In genomic region chr4:86534091-86534481, GRCm38 (mm10) we compare ENCODE assay signal across 27 mouse cellular contexts. TPM values are rescaled to one million over a fixed set of nuclear protein-coding genes. Genes with fewer than 3 reads are reported as not detected.
DNase-seq lines count a peak whose midpoint lies in the region; ATAC-seq and TF ChIP-seq lines count a peak whose summit lies in the region.
"Had no signal": no experiment of that assay in that cellular context is flagged by ENCODE, and none has a peak within 500 bp of the region (broad histone marks: within the 10 kb centered on the region; RNA-seq: fewer than 3 reads in every experiment).

No protein-coding gene starts in this region.

- no peak overlapping the region for H3K4me3 ChIP-seq in kidney, adult 2 months (ENCODE audit: insufficient read depth, low read depth, low read length)
- no peak overlapping the region for H3K4me3 ChIP-seq in stomach, embryonic 16.5 days (replicated peaks; ENCODE audit: low read length)
- H3K4me3 ChIP-seq in stomach, postnatal 0 days (ENCODE audit: low read depth, low read length) = no peak overlapping the region
- H3K4me3 ChIP-seq in limb, embryonic 15.5 days = no peak overlapping the region
- no peak overlapping the region for H3K4me3 ChIP-seq in midbrain, postnatal 0 days (ENCODE audit: low read depth, low read length)
- H3K4me3 ChIP-seq: hindbrain, embryonic 10.5 days; stomach, embryonic 15.5 days had no signal

- WGBS in kidney, adult 2 months = 60% methylated on average over 5 of the region's 5 CpGs
- 50% methylated on average over 5 of the region's 5 CpGs for WGBS in stomach, embryonic 16.5 days
- 46% methylated on average over 5 of the region's 5 CpGs for WGBS in stomach, postnatal 0 days
- WGBS in limb, embryonic 15.5 days = 21% methylated on average over 5 of the region's 5 CpGs
- WGBS in midbrain, postnatal 0 days = 69% methylated on average over 5 of the region's 5 CpGs

- H3K27me3 ChIP-seq in kidney, adult 2 months (replicated peaks; ENCODE audit: control insufficient read depth, insufficient read depth, low read length) = no peaks in the 10 kb centered on the region
- H3K27me3 ChIP-seq in stomach, embryonic 16.5 days (ENCODE audit: control insufficient read depth, insufficient read depth, low read length) = no peaks in the 10 kb centered on the region
- H3K27me3 ChIP-seq in stomach, postnatal 0 days (ENCODE audit: control insufficient read depth, insufficient read depth, low read length) = no peaks in the 10 kb centered on the region
- H3K27me3 ChIP-seq in limb, embryonic 15.5 days = no peaks in the 10 kb centered on the region
- H3K27me3 ChIP-seq in midbrain, postnatal 0 days (ENCODE audit: insufficient read depth, low read length) = no peaks in the 10 kb centered on the region
- H3K27me3 ChIP-seq: stomach, embryonic 15.5 days had no signal

- no peaks in the 10 kb centered on the region for H3K9me3 ChIP-seq in stomach, embryonic 16.5 days (replicated peaks; ENCODE audit: control insufficient read depth, low read length)
- no peaks in the 10 kb centered on the region for H3K9me3 ChIP-seq in stomach, postnatal 0 days (ENCODE audit: control insufficient read depth, low read length)
- H3K9me3 ChIP-seq in limb, embryonic 15.5 days = no peaks in the 10 kb centered on the region
- no peaks in the 10 kb centered on the region for H3K9me3 ChIP-seq in midbrain, postnatal 0 days (ENCODE audit: low read length)
- H3K9me3 ChIP-seq: hindbrain, embryonic 10.5 days; stomach, embryonic 15.5 days had no signal

- TF ChIP-seq POLR2A in kidney, adult 2 months (IDR thresholded peaks at IDR 0.05; ENCODE audit: low read depth, low read length) = no peak

- no peak for TF ChIP-seq EP300 in stomach, postnatal 0 days (optimal IDR thresholded peaks at IDR 0.05)

- H3K27ac ChIP-seq in kidney, adult 2 months (ENCODE audit: insufficient read depth, low read depth, low read length) = no peak overlapping the region
- H3K27ac ChIP-seq in stomach, embryonic 16.5 days (ENCODE audit: low read length) = 0 out of 2 replicates have a peak overlapping the region, but pooled peaks have one; percentile 10
- H3K27ac ChIP-seq in stomach, postnatal 0 days (replicated peaks) = no peak overlapping the region
- peak overlapping the region; percentile 29 for H3K27ac ChIP-seq in limb, embryonic 15.5 days
- no peak overlapping the region for H3K27ac ChIP-seq in midbrain, postnatal 0 days (ENCODE audit: low read depth, low read length)
- H3K27ac ChIP-seq: hindbrain, embryonic 10.5 days; hindbrain, postnatal 0 days; stomach, embryonic 15.5 days had no signal

- H3K36me3 ChIP-seq in kidney, adult 2 months (ENCODE audit: control insufficient read depth, insufficient read depth, low read length) = no peaks in the 10 kb centered on the region
- no peaks in the 10 kb centered on the region for H3K36me3 ChIP-seq in stomach, embryonic 16.5 days (ENCODE audit: control insufficient read depth, insufficient read depth, low read length)
- no peaks in the 10 kb centered on the region for H3K36me3 ChIP-seq in stomach, postnatal 0 days (ENCODE audit: control insufficient read depth, insufficient read depth, low read length)
- no peaks in the 10 kb centered on the region for H3K36me3 ChIP-seq in limb, embryonic 15.5 days
- H3K36me3 ChIP-seq in midbrain, postnatal 0 days (ENCODE audit: insufficient read depth, low read length) = no peaks in the 10 kb centered on the region
- H3K36me3 ChIP-seq: hindbrain, embryonic 10.5 days; stomach, embryonic 15.5 days had no signal

- H3K4me1 ChIP-seq in kidney, adult 2 months (ENCODE audit: control insufficient read depth, insufficient read depth, low read length) = no peaks in the 10 kb centered on the region
- no peaks in the 10 kb centered on the region for H3K4me1 ChIP-seq in stomach, embryonic 16.5 days (ENCODE audit: control insufficient read depth, insufficient read depth, low read length)
- no peaks in the 10 kb centered on the region for H3K4me1 ChIP-seq in stomach, postnatal 0 days (replicated peaks; ENCODE audit: control insufficient read depth, insufficient read depth)
- peaks cover 14% of the 10 kb centered on the region for H3K4me1 ChIP-seq in limb, embryonic 15.5 days
- H3K4me1 ChIP-seq in midbrain, postnatal 0 days (ENCODE audit: insufficient read depth, low read length) = no peaks in the 10 kb centered on the region
- H3K4me1 ChIP-seq: hindbrain, embryonic 10.5 days; stomach, embryonic 15.5 days had no signal

- no peak overlapping the region for H3K4me2 ChIP-seq in stomach, embryonic 16.5 days (ENCODE audit: low read depth, low read length)
- H3K4me2 ChIP-seq in stomach, postnatal 0 days (replicated peaks; ENCODE audit: low read depth) = no peak overlapping the region
- no peak overlapping the region for H3K4me2 ChIP-seq in limb, embryonic 15.5 days
- no peak overlapping the region for H3K4me2 ChIP-seq in midbrain, postnatal 0 days (ENCODE audit: low read depth, low read length, poor library complexity, severe bottlenecking)
- H3K4me2 ChIP-seq: liver, embryonic 11.5 days; stomach, embryonic 15.5 days had no signal

- peak; percentile 33 for DNase-seq in embryo, embryonic 10 days (ENCODE audit: low spot score)
- DNase-seq in embryo, embryonic 11 days = no peak
- peak; percentile 8 for DNase-seq in kidney, adult 2 months
- DNase-seq in kidney, postnatal 10 days = no peak
- DNase-seq in stomach, postnatal 0 days (ENCODE audit: low spot score) = no peak
- DNase-seq in midbrain, postnatal 0 days (ENCODE audit: low spot score) = no peak
- DNase-seq: adrenal gland, postnatal 10 days; cerebellum, postnatal 14 days; kidney, adult 8-10 months; lung, adult 18-20 months; lung, postnatal 14 days; retina, postnatal 1 day had no signal

- TF ChIP-seq CTCF in kidney, adult 2 months (conservative IDR thresholded peaks at IDR 0.05; ENCODE audit: insufficient read depth, insufficient read length, low read depth, low read length) = no peak
- no peak for TF ChIP-seq CTCF in stomach, postnatal 0 days (IDR thresholded peaks at IDR 0.05; ENCODE audit: low read depth)
- TF ChIP-seq CTCF in midbrain, postnatal 0 days (IDR thresholded peaks at IDR 0.05) = no peak

- no peak for ATAC-seq in stomach, embryonic 16.5 days (ENCODE audit: insufficient read depth, low FRiP score)
- no peak for ATAC-seq in stomach, postnatal 0 days (ENCODE audit: low FRiP score, low TSS enrichment)
- ATAC-seq in limb, embryonic 15.5 days (ENCODE audit: insufficient number of reproducible peaks, low FRiP score, low TSS enrichment, low read depth) = no peak
- no peak for ATAC-seq in midbrain, postnatal 0 days (ENCODE audit: low FRiP score)
- ATAC-seq: forebrain, embryonic 14.5 days; hindbrain, postnatal 0 days; midbrain, embryonic 16.5 days; Patski had no signal

- H3K9ac ChIP-seq in stomach, embryonic 16.5 days (ENCODE audit: low read length) = no peak overlapping the region; the same call in 1 of the 2 replicates
- no peak overlapping the region for H3K9ac ChIP-seq in stomach, postnatal 0 days (ENCODE audit: low read length)
- no peak overlapping the region for H3K9ac ChIP-seq in limb, embryonic 15.5 days
- H3K9ac ChIP-seq in midbrain, postnatal 0 days (replicated peaks; ENCODE audit: low read length, poor library complexity, severe bottlenecking) = no peak overlapping the region
- H3K9ac ChIP-seq: stomach, embryonic 15.5 days had no signal

RNA-seq across cellular contexts. Expression of gene Saxo1, which starts 24.0 kb away (rescaled TPM):
- 0.05 TPM in 1 of 2 replicates, not detected in the other for polyA plus RNA-seq in kidney, adult 2 months (2012; rRNA removed)
- 0.13 TPM in 1 of 2 replicates, not detected in the other for polyA plus RNA-seq in stomach, embryonic 16.5 days (2015; fragmentation: Nextera tagmentation; extraction: Ambion mirVana)
- not detected in 2 replicates for polyA plus RNA-seq in stomach, postnatal 0 days (2015; fragmentation: Nextera tagmentation; extraction: Ambion mirVana)
- polyA plus RNA-seq in limb, embryonic 15.5 days (2015; fragmentation: Nextera tagmentation; extraction: Ambion mirVana) = 0.17 and 0.65 TPM in 2 replicates
- total RNA-seq in midbrain, postnatal 0 days (2014; rRNA removed) = not detected in 2 replicates
- polyA plus RNA-seq in midbrain, postnatal 0 days (2015; fragmentation: Nextera tagmentation; extraction: Ambion mirVana) = not detected in 2 replicates
- total RNA-seq: adrenal gland, postnatal 10 days; granulocyte monocyte progenitor cell, adult 5-6 weeks; hindbrain, postnatal 0 days; layer of hippocampus, postnatal 14 days; megakaryocyte, adult 5-6 weeks had no signal
- polyA plus RNA-seq: forebrain, embryonic 14.5 days; heart, embryonic 16.5 days; hindbrain, embryonic 10.5 days; hindbrain, postnatal 0 days; liver, embryonic 11.5 days; midbrain, embryonic 16.5 days; Patski; thymus, postnatal 0 days; urinary bladder, adult 2 months had no signal

RNA-seq across cellular contexts. Expression of gene Rraga, which starts 41.4 kb away (rescaled TPM):
- 34.0 and 36.0 TPM in 2 replicates for polyA plus RNA-seq in kidney, adult 2 months (2012; rRNA removed)
- 117 and 125 TPM in 2 replicates for polyA plus RNA-seq in stomach, embryonic 16.5 days (2015; fragmentation: Nextera tagmentation; extraction: Ambion mirVana)
- polyA plus RNA-seq in stomach, postnatal 0 days (2015; fragmentation: Nextera tagmentation; extraction: Ambion mirVana) = 49.3 and 63.3 TPM in 2 replicates
- polyA plus RNA-seq in limb, embryonic 15.5 days (2015; fragmentation: Nextera tagmentation; extraction: Ambion mirVana) = 75.4 and 95.2 TPM in 2 replicates
- total RNA-seq in midbrain, postnatal 0 days (2014; rRNA removed) = 34.7 and 48.1 TPM in 2 replicates
- polyA plus RNA-seq in midbrain, postnatal 0 days (2015; fragmentation: Nextera tagmentation; extraction: Ambion mirVana) = 157 and 161 TPM in 2 replicates

Comparison
In these comparisons a context has a peak if more than half of its experiments do, and no peak if none do; other contexts are left out.
1. DNase-seq: peak in embryo, embryonic 10 days (single experiment) and kidney, adult 2 months (single experiment); none in embryo, embryonic 11 days (single experiment), kidney, postnatal 10 days (single experiment), stomach, postnatal 0 days (single experiment) and midbrain, postnatal 0 days (single experiment).
2. H3K27ac ChIP-seq: peak in stomach, embryonic 16.5 days (single experiment) and limb, embryonic 15.5 days (single experiment); none in kidney, adult 2 months (single experiment), stomach, postnatal 0 days (single experiment) and midbrain, postnatal 0 days (single experiment).